Mouse (Mus musculus) forebrain, embryonic 10.5 days (tissue): ENCODE measurements at regions not wholly inside any gene's neighbourhood (a gene's known extent, or its start where the extent isn't known, plus 50 kb on each side); places are given as distances from the start of the nearest gene placed in this dataset.
A peak's percentile ranks its signal among the peaks of the same experiment; 100 is the strongest.

Source experiments
- DNase-seq: peaks from one replicate; pipeline ENCODE4 v3.0.0-alpha.2; 2017; ENCODE audit warnings: low spot score; ENCODE audit errors: extremely low spot score
- H3K27ac ChIP-seq: fragments of 300-500 bp; sonication (generic); 2 replicates; pipeline ENCODE4 v1.5.1; 2016; ENCODE audit warnings: mild to moderate bottlenecking
- H3K27me3 ChIP-seq: fragments of 300-500 bp; sonication (generic); 2 replicates; pipeline ENCODE4 v1.6.1; 2016; ENCODE audit warnings: mild to moderate bottlenecking; ENCODE audit not compliant: poor library complexity, severe bottlenecking
- H3K36me3 ChIP-seq: fragments of 300-500 bp; sonication (generic); replicated peaks from 2 replicates; pipeline ENCODE4 v1.6.1; 2016; ENCODE audit warnings: mild to moderate bottlenecking, moderate library complexity
- H3K4me1 ChIP-seq: fragments of 300-500 bp; sonication (generic); 2 replicates; pipeline ENCODE4 v1.6.1; 2016
- H3K4me3 ChIP-seq: fragments of 300-500 bp; sonication (generic); 2 replicates; pipeline ENCODE4 v1.5.1; 2016; ENCODE audit warnings: mild to moderate bottlenecking, moderate library complexity
- H3K9me3 ChIP-seq: fragments of 300-500 bp; sonication (generic); 2 replicates; pipeline ENCODE4 v1.6.1; 2016; ENCODE audit warnings: mild to moderate bottlenecking, moderate library complexity
- whole genome bisulfite sequencing: fragments of 180-500 bp; shearing (Covaris S2); methylation state at CpG from one replicate; pipeline ENCODE4 v1.1.7; 2016; 5-methylcytosine and 5-hydroxymethylcytosine counted together

DNA sequence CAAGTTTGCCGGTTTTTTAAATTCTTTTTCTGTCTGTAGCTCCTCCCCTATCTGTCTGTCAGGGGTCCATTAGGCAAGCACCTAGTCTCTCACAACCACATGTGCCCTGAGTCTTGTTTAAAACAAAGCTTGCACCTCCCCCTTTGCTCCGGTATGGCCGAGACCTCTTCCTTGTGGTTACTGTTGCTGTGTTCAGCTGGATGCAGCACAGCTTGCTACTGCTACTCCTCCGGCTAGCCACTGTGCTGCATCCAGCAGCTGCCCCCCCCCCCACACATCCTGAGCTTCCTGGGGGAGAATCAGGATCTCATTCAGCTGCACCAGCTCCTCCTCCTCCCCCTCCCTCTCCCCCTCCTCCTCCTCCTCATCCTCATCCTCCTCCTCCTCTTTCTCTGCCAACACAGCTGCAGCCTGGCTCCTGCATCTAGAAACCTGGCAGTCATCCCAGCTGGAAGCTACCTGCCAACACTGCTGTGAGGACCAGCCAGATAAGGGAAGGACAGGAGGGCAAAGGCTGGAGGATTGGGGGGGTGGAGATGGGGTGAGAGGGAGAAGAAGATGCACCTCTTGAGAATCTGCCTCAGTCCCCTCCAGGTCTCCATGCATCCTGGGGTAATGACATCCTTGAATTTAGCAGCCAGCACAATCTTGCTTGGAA, 114.8 kb upstream of the Tmem260 start:
- DNase-seq, result peak; percentile 30
- peak overlapping the region; percentile 71 for H3K27ac ChIP-seq

GRCm38 (mm10) chr14:48331623-48332000, 114.3 kb upstream of the Tmem260 start:
- Histone ChIP-seq H3K36me3 (no peaks in the 10 kb centered on the region), H3K4me3 (no peak overlapping the region), H3K4me1 (peaks cover 41% of the 10 kb centered on the region), H3K27me3 (peaks cover 5% of the 10 kb centered on the region; the same call in 1 of the 2 replicates), H3K27ac (peak overlapping the region; percentile 71), H3K9me3 (no peaks in the 10 kb centered on the region)
- WGBS, result 93% methylated on average over 2 of the region's 2 CpGs
- no peak for DNase-seq

More for the DNA sequence above, 114.8 kb upstream of the Tmem260 start:
- H3K4me1 ChIP-seq, result peaks cover 41% of the 10 kb centered on the region
- H3K9me3 ChIP-seq, result no peaks in the 10 kb centered on the region
- peak overlapping the region; percentile 34 for H3K4me3 ChIP-seq
- no peaks in the 10 kb centered on the region for H3K36me3 ChIP-seq
- 2% methylated on average over 4 of the region's 4 CpGs for WGBS
- H3K27me3 ChIP-seq, result peaks cover 5% of the 10 kb centered on the region; the same call in 1 of the 2 replicates

- peaks cover 5% of the 10 kb centered on the region; the same call in 1 of the 2 replicates for H3K27me3 ChIP-seq
- 53% methylated on average over 2 of the region's 2 CpGs for WGBS
- H3K4me1 ChIP-seq, result peaks cover 41% of the 10 kb centered on the region
- DNase-seq, result no peak
- no peaks in the 10 kb centered on the region for H3K9me3 ChIP-seq
- H3K4me3 ChIP-seq, result no peak overlapping the region
- no peaks in the 10 kb centered on the region for H3K36me3 ChIP-seq
- H3K27ac ChIP-seq, result no peak overlapping the region
Observed at GRCm38 (mm10) chr14:48332193-48332592, 113.7 kb upstream of the Tmem260 start.

- H3K27ac ChIP-seq, result no peak overlapping the region
- no peaks in the 10 kb centered on the region for H3K9me3 ChIP-seq
- DNase-seq, result no peak
Observed at GRCm38 (mm10) chr14:48332660-48333059, 113.3 kb upstream of the Tmem260 start.

GRCm38 (mm10) chr14:48334106-48334809, 111.7 kb upstream of the Tmem260 start:
- Histone ChIP-seq H3K36me3 (no peaks in the 10 kb centered on the region), H3K4me3 (no peak overlapping the region), H3K9me3 (no peaks in the 10 kb centered on the region), H3K27me3 (peaks cover 5% of the 10 kb centered on the region; the same call in 1 of the 2 replicates), H3K27ac (peak overlapping the region; percentile 51), H3K4me1 (peaks cover 41% of the 10 kb centered on the region)
- 48% methylated on average over 8 of the region's 8 CpGs for WGBS
- DNase-seq, result no peak

More at GRCm38 (mm10) chr14:48332660-48333059, 113.3 kb upstream of the Tmem260 start:
- Histone ChIP-seq H3K4me3 (no peak overlapping the region), H3K27me3 (peaks cover 5% of the 10 kb centered on the region; the same call in 1 of the 2 replicates), H3K36me3 (no peaks in the 10 kb centered on the region), H3K4me1 (peaks cover 41% of the 10 kb centered on the region)
- WGBS, result 83% methylated on average over 4 of the region's 4 CpGs

DNA sequence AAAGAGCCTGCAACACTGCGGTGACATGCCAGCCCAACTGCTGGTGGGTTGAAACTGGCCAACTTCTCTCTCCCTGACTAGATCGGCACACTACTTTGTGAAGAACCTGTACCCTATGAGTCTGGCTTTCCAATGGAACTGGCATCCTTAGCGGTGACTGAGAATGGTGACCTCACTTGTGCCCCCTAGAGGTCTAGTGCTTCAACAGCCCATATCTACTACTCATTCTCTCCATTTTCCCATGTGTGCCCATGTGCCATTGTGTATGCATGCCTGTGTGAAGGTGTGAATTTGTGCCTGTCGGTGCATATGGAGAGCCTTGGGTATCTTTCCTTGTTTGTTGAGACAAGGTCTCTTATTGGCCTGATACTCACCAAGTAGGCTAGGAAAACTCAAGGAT, 106.5 kb upstream of the Tmem260 start:
- H3K9me3 ChIP-seq, result no peaks in the 10 kb centered on the region
- WGBS, result 76% methylated on average over 4 of the region's 4 CpGs
- H3K27me3 ChIP-seq, result no peaks in the 10 kb centered on the region
- peaks cover 7% of the 10 kb centered on the region for H3K4me1 ChIP-seq
- no peak overlapping the region for H3K4me3 ChIP-seq
- no peak for DNase-seq
- H3K36me3 ChIP-seq, result no peaks in the 10 kb centered on the region
- H3K27ac ChIP-seq, result no peak overlapping the region

GRCm38 (mm10) chr14:48342944-48343343, 103.0 kb upstream of the Tmem260 start:
- Histone ChIP-seq H3K9me3 (no peaks in the 10 kb centered on the region), H3K36me3 (no peaks in the 10 kb centered on the region), H3K27me3 (no peaks in the 10 kb centered on the region), H3K4me1 (no peaks in the 10 kb centered on the region; the same call in 1 of the 2 replicates), H3K4me3 (no peak overlapping the region), H3K27ac (no peak overlapping the region)
- whole genome bisulfite sequencing, result 82% methylated on average over 7 of the region's 7 CpGs
- DNase-seq, result no peak

DNA sequence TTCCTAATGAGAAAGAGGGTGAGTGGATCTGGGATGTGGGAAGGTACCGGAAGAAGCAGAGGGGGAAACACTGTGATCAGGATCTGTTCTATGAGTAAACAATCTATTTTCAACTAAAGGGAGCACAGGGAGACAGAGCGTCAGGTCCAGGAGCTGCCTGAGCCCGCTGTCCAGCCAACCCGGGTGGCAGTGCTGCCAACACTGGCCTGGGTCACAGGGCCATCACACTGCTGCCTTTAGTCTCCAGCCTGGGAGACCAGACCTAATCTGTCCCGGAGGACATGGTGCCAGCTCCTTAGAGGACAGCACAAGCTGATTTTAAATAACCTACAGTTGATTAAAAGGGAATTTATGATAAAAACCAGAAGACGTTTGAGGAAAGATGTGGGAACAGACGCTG, 100.0 kb upstream of the Tmem260 start:
- Histone ChIP-seq H3K4me3 (no peak overlapping the region), H3K36me3 (no peaks in the 10 kb centered on the region), H3K27ac (no peak overlapping the region), H3K9me3 (no peaks in the 10 kb centered on the region), H3K27me3 (no peaks in the 10 kb centered on the region), H3K4me1 (peaks cover 7% of the 10 kb centered on the region)
- no peak for DNase-seq
- whole genome bisulfite sequencing, result 90% methylated on average over 7 of the region's 7 CpGs

DNA sequence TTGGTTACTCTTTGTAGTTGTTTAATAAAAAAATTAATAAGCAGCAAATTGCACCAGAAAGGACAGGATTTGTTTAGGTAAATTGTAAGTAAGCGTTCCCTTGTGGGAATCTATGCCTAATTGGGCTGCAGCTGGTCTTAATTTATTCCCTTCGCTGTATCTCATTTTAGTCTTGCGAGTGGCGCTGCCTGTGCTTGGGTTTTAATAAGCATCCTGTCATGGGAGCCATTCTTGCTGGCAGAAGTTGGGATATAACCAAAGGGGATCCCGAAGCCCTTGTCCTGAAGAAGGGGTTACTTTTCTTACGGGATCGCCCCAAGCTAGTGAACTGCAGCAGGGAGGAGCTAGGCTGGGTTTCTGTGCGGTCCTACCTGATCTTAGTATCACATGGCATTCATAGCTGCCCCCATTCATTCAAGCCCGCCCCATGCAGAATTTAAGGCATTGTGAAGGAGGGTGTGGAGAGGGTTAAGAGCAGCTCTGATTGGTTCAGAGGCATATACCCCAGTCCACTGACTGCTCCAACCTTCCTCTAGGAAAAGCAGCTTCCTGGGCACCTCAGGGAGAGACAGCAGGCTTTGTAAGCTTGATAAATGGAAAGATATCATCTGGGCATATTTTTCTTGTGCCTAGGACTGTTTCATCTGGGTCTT, 96.4 kb upstream of the Tmem260 start:
- Histone ChIP-seq H3K4me1 (peaks cover 12% of the 10 kb centered on the region), H3K36me3 (no peaks in the 10 kb centered on the region), H3K4me3 (no peak overlapping the region), H3K27ac (peak overlapping the region; percentile 30; the same call in 1 of the 2 replicates), H3K27me3 (no peaks in the 10 kb centered on the region), H3K9me3 (no peaks in the 10 kb centered on the region)
- no peak for DNase-seq
- WGBS, result 68% methylated on average over 9 of the region's 9 CpGs

DNA sequence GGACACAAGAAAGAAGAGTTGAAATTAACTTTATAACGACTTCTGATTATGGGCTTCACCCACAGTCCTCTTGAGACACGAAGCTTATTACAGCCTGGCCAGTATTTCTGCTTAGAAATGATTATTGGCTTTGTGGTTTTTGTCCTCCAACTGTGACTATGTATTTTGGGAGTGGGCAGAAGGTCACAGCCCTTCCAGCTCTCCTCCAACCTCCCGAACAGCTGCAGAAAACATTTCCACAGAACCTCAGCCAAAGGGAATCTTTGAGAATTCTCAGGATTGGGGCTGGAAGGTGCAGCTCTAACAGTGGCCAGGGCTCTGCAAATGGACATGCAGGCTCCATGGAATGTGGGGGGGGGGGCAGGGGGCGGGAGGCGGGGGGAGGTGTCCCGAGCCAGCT, 94.3 kb upstream of the Tmem260 start:
- DNase-seq, result no peak
- Histone ChIP-seq H3K36me3 (no peaks in the 10 kb centered on the region), H3K27me3 (no peaks in the 10 kb centered on the region), H3K27ac (no peak overlapping the region), H3K4me3 (no peak overlapping the region), H3K9me3 (no peaks in the 10 kb centered on the region), H3K4me1 (peaks cover 12% of the 10 kb centered on the region)
- 82% methylated on average over 6 of the region's 6 CpGs for WGBS

GRCm38 (mm10) chr14:48352825-48353224, 93.1 kb upstream of the Tmem260 start:
- no peak overlapping the region for H3K27ac ChIP-seq
- no peaks in the 10 kb centered on the region for H3K9me3 ChIP-seq
- no peak for DNase-seq
- no peak overlapping the region for H3K4me3 ChIP-seq
- 0 out of 2 replicates have a peak, but pooled peaks cover 3% of the 10 kb centered on the region for H3K27me3 ChIP-seq
- H3K36me3 ChIP-seq, result no peaks in the 10 kb centered on the region
- H3K4me1 ChIP-seq, result peaks cover 15% of the 10 kb centered on the region

DNA sequence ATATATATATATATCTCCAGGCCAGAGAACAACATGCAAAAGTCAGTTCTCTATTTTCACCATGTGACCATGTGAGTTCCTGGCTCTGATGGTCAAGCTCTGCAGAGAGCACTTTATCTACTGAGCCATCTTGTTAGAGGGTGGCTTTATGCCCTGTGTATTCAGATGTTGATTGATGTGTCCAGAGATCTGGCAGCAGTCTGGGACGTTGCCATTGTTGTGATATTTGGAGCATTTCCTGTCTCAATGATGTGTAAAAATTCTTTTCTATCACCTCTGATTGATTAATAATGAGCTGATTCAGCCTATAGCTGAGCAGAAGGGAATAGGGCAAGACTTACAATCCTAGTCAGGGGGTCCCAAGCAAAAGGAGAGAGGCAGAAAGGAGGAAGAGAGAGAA, 91.7 kb upstream of the Tmem260 start:
- Histone ChIP-seq H3K27ac (no peak overlapping the region), H3K4me1 (peaks cover 15% of the 10 kb centered on the region), H3K9me3 (no peaks in the 10 kb centered on the region), H3K4me3 (no peak overlapping the region), H3K27me3 (0 out of 2 replicates have a peak, but pooled peaks cover 4% of the 10 kb centered on the region), H3K36me3 (no peaks in the 10 kb centered on the region)
- DNase-seq, result no peak
- 43% methylated on average over 1 of the region's 1 CpGs for WGBS

DNA sequence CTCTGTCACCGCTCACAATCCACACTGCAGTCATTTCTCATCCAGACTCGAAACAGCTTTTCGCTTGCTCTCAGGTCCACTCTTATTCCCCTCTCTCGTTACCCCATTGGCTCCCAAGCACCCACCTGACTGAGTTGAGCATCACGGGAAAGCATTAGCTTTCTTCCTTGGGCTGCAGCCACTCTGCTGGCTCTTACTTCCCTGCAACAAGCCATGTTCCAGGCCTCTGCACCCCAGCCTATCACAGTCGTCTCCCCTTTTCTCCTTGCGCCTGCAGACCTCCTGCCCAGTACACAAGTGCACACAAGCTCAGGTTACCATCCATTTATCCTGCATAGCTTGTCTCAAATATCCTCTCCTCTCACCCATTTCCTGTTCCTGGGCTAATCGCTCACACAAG, 88.5 kb upstream of the Tmem260 start:
- Histone ChIP-seq H3K36me3 (no peaks in the 10 kb centered on the region), H3K4me3 (no peak overlapping the region), H3K4me1 (0 out of 2 replicates have a peak, but pooled peaks cover 3% of the 10 kb centered on the region), H3K27me3 (0 out of 2 replicates have a peak, but pooled peaks cover 8% of the 10 kb centered on the region), H3K27ac (no peak overlapping the region), H3K9me3 (no peaks in the 10 kb centered on the region)
- WGBS, result 74% methylated on average over 8 of the region's 8 CpGs
- no peak for DNase-seq
